Mouse (Mus musculus): ENCODE measurements at regions not wholly inside any gene's neighbourhood (a gene's known extent, or its start where the extent isn't known, plus 50 kb on each side); places are given as distances from the start of the nearest gene placed in this dataset.

DNA sequence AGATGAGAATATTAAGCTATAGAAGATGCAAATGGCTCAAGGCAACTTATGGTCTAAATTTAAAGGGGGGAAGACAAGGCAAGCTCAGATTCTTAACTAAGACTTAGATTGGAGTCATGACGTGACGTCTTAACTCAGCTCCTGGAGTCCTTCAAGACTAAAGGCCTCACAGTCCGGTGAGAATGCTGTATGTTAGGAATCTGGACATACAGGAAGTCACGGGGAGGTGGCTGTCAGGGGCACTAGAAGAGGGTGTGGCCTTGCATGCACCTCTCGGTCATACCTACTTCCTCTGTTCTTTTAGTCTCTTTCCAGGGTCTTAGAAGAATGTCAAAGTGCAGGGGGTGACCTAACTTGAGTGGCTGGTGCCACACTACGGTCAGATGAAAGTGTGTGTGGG lies 91.5 kb upstream of the Parp11 start:
- TF ChIP-seq CTCF (IDR thresholded peaks at IDR 0.05; ENCODE audit: control insufficient read depth, insufficient read depth, insufficient read length) (no peak), CEBPB (IDR thresholded peaks at IDR 0.05; ENCODE audit: low read depth) (no peak), MAX (IDR thresholded peaks at IDR 0.05) (no peak)
